Mouse (Mus musculus): ENCODE results near the gene Wnt8b.
"Not testable (repeated sequence)": the region's sequence is repeated elsewhere in the genome, so short reads cannot be mapped to it uniquely, and the experiment has no call there.

GRCm38 (mm10) chr19:44465960-44466525 lies 27.2 kb upstream of the Wnt8b start:
- not testable (repeated sequence) for TF ChIP-seq CTCF (conservative IDR thresholded peaks at IDR 0.05 in 1 of 2, IDR thresholded peaks at IDR 0.05 in 1 of 2; ENCODE audit: low read depth in 2 of 2, low read length in 2 of 2); EP300 (IDR thresholded peaks at IDR 0.05; ENCODE audit: low read length); KAT2A (IDR thresholded peaks at IDR 0.05; ENCODE audit: insufficient replicate concordance, low read length); MAZ (IDR thresholded peaks at IDR 0.05; ENCODE audit: low read depth, low read length); USF2 (conservative IDR thresholded peaks at IDR 0.05; ENCODE audit: low read depth, low read length); POLR2A (IDR thresholded peaks at IDR 0.05; ENCODE audit: low read depth, low read length); RCOR1 (conservative IDR thresholded peaks at IDR 0.05; ENCODE audit: low read depth, low read length); POLR2AphosphoS2 (IDR thresholded peaks at IDR 0.05; ENCODE audit: low read depth, low read length); USF1 (IDR thresholded peaks at IDR 0.05; ENCODE audit: low read depth, low read length); JUND (conservative IDR thresholded peaks at IDR 0.05; ENCODE audit: low read depth, low read length)

Measured in CH12.LX (cell line).